Mouse (Mus musculus) kidney, postnatal 25 days (tissue): ENCODE measurements at regions not wholly inside any gene's neighbourhood (a gene's known extent, or its start where the extent isn't known, plus 50 kb on each side); places are given as distances from the start of the nearest gene placed in this dataset.

Source experiments
- DNase-seq, 2 experiments: peaks; one replicate each; pipeline ENCODE4 v3.0.0; 2021; ENCODE audit warnings: mixed read lengths in 2 of 2

- peak in 1 of 2 experiments; percentile 41 for DNase-seq
These were observed 78.1 kb downstream of the Fam204a start for GRCm38 (mm10) chr19:60148313-60148965.

- DNase-seq: no peak
These were observed 79.9 kb downstream of the Fam204a start for GRCm38 (mm10) chr19:60146451-60147190.

GRCm38 (mm10) chr19:60145242-60145641 lies 81.3 kb downstream of the Fam204a start:
- DNase-seq: no peak

GRCm38 (mm10) chr19:60144336-60144989 lies 82.0 kb downstream of the Fam204a start:
- peak; percentile 82 to 84 for DNase-seq

- DNase-seq: no peak
These were observed 87.6 kb downstream of the Fam204a start for GRCm38 (mm10) chr19:60138881-60139280.

- peak in 1 of 2 experiments; percentile 63 for DNase-seq
These were observed 90.0 kb downstream of the Fam204a start for GRCm38 (mm10) chr19:60136491-60136890.

GRCm38 (mm10) chr19:60134447-60135328 lies 91.8 kb downstream of the Fam204a start:
- no peak for DNase-seq

GRCm38 (mm10) chr19:60129635-60130034 lies 96.9 kb downstream of the Fam204a start:
- no peak for DNase-seq

- DNase-seq: peak; percentile 62 to 70
These were observed 101.9 kb downstream of the Fam204a start for GRCm38 (mm10) chr19:60124638-60125037.

- DNase-seq: no peak
These were observed 105.6 kb downstream of the Fam204a start for GRCm38 (mm10) chr19:60120917-60121316.

- peak in 1 of 2 experiments; percentile 34 for DNase-seq
These were observed 107.5 kb downstream of the Fam204a start for GRCm38 (mm10) chr19:60119051-60119450.

- no peak for DNase-seq
These were observed 112.7 kb downstream of the Fam204a start for GRCm38 (mm10) chr19:60113666-60114388.

- no peak for DNase-seq
These were observed 116.2 kb downstream of the Fam204a start for GRCm38 (mm10) chr19:60110278-60110677.

- no peak for DNase-seq
These were observed 117.0 kb downstream of the Fam204a start for GRCm38 (mm10) chr19:60109488-60109887.

- DNase-seq: no peak
These were observed 128.6 kb downstream of the Fam204a start for GRCm38 (mm10) chr19:60097915-60098314.

GRCm38 (mm10) chr19:60074986-60075385 lies 131.5 kb upstream of the Rab11fip2 start:
- DNase-seq: no peak

- DNase-seq: no peak
These were observed 129.9 kb upstream of the Rab11fip2 start for GRCm38 (mm10) chr19:60073328-60073727.

GRCm38 (mm10) chr19:60066183-60066582 lies 122.7 kb upstream of the Rab11fip2 start:
- no peak for DNase-seq

- no peak for DNase-seq
These were observed 111.8 kb upstream of the Rab11fip2 start for GRCm38 (mm10) chr19:60055121-60055874.

- DNase-seq: no peak
These were observed 107.7 kb upstream of the Rab11fip2 start for GRCm38 (mm10) chr19:60051151-60051550.

GRCm38 (mm10) chr19:60040721-60041120 lies 97.3 kb upstream of the Rab11fip2 start:
- no peak for DNase-seq
